Mouse (Mus musculus): ENCODE measurements around the gene Gm10337. TPM values are rescaled to one million over a fixed set of nuclear protein-coding genes. Genes with fewer than 3 reads are reported as not detected.

Gene Gm10337
- total RNA-seq, 1 experiment from 2014 or later: not detected

GRCm38 (mm10) chr15:102517631-102517975, 14.1 kb downstream of the Gm10337 start:
- DNase-seq: no peak

- DNase-seq: peak; percentile 99
Measured at GRCm38 (mm10) chr15:102517976-102518858, 14.7 kb downstream of the Gm10337 start, which contains the start of gene Tarbp2. Tarbp2 (plus strand) TSS chr15:102518192.

DNA sequence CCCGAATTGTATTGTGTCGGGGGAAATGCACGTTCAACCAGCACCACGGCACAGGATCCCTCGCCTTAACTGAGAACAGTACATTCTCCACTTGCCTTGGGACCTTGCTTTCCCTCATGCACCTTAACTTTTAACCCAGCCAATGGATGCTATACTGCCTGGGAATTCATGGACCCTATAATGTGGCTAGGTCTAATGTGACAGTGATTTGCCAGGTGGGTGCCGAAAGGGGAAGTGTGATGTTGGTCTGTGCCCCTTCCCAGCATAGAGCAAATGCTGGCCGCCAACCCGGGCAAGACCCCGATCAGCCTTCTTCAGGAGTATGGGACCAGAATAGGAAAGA, 15.3 kb downstream of the Gm10337 start:
- DNase-seq: no peak

- no peak for DNase-seq
Measured at GRCm38 (mm10) chr15:102519211-102520141, 16.0 kb downstream of the Gm10337 start.

GRCm38 (mm10) chr15:102520416-102520815, 16.9 kb downstream of the Gm10337 start:
- DNase-seq: no peak

GRCm38 (mm10) chr15:102521480-102521879, 18.0 kb downstream of the Gm10337 start:
- no peak for DNase-seq

DNA sequence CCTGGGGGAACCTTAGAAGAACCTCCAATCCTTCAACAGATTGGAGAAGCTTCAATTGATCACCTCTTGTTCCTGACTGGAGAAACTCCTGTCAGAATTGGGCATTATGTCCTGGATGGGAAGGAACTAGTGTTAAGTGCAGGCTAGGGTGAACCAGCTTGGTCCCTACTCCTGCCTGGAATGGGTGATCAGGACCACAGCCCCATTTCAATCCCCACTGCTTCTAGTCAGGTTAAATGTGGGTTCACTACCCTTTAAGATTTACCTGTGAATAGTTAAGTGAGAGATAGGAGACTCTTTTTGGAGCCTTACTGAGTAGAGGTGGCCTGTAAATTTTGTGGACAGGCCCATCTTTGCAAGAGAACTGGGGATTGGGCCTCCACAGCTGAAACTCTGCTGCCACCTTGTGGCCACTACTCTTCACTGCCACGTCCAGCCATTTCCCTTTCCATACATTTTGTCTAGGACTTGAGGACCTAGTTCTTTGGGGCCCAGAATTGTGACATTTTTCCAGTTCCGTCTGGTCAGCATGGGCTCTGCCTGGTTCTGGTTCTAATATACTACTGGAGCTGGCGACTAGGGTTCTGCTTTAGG, 21.5 kb downstream of the Gm10337 start, which contains the start of gene Npff:
Npff (minus strand) TSS at position 51 of the 594 bp plus-strand sequence.
- DNase-seq: peak; percentile 71

- DNase-seq: no peak
Measured at GRCm38 (mm10) chr15:102526111-102527002, 22.8 kb downstream of the Gm10337 start.

DNA sequence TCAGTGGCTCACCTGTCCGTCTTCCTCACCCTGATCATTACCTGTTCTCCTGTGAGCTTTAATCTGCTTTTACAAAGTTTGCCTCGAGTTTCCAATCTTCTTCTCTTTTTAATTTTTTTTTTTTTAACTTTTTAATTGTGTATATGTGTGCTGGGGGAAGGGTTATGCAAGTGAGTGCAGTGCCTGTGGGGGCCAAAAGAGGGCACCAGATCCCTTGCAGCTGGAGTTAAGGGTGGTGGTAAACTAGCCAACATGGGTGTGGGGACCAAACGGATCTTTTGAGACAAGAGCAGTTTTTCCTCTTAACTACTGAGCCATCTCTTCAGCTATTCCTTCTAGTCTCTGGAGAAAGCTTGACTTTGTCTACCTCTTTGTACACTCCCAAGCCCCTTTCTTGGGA, 24.4 kb downstream of the Gm10337 start:
- no peak for DNase-seq

DNA sequence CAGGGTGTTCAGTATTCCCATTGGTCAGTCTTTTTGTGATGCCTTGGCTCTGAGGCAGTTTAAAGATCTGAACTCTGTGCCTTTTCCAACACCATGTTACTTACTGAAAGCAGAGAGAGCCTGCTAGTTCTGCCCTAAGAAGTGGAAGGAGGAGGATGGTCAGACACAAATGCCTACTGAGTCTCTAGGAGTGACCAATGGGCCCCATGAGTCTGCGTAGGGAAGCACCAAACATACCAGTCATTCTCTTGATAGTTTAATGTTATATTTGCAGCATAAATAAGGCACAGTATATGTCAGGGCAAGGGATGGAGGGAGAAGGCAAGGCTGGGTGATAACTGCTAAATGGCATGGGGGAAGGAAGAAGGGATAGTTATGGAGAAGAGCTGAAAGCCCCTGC, 24.9 kb downstream of the Gm10337 start:
- no peak for DNase-seq

GRCm38 (mm10) chr15:102530566-102530965, 27.0 kb downstream of the Gm10337 start:
- DNase-seq: no peak

DNA sequence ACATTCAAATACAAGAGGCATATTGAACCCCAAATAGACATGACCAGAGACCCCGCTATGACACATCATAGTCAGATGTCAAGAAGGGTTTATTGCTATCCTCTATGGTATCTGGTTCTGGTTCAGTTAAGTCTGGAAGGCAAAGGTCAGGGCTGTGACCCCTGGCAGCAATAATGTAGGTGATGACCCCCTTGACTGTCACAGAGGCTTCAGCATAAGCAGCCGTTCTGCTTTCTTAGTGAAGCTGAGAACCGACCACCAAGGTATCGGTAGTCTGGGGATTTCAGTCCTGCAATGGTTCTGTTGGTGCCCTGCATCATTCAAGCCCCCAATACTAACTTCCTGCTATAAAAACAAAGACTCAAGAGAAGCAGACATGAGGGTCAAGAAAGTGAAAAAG, 28.1 kb downstream of the Gm10337 start:
- no peak for DNase-seq

GRCm38 (mm10) chr15:102532106-102532900, 28.8 kb downstream of the Gm10337 start:
- DNase-seq: no peak

GRCm38 (mm10) chr15:102533926-102534325, 30.4 kb downstream of the Gm10337 start:
- DNase-seq: no peak

- DNase-seq: no peak
Measured at GRCm38 (mm10) chr15:102544801-102545200, 41.3 kb downstream of the Gm10337 start.

- DNase-seq: no peak
Measured at GRCm38 (mm10) chr15:102546246-102546645, 42.7 kb downstream of the Gm10337 start.

GRCm38 (mm10) chr15:102546677-102547427, 43.3 kb downstream of the Gm10337 start:
- peak; percentile 54 for DNase-seq

DNA sequence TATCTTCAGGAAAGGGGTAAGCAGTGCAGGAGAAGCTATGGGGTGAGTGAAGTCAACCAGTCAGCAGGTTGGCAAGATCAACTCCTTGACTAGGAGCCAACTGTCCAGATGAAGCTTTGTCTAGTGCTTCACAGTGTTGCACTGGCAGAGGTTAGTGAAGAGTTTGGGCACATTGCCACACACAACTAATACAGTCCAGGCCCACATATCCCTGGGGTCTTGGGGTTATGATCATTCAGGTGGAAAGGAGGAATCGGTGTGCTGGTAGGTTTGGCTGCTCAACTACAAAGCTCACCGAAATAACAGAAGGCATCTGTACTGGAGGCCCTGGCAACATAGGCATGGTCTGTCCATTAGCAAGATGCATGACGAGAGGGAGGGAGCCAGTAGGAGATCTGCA, 44.0 kb downstream of the Gm10337 start:
- no peak for DNase-seq

DNA sequence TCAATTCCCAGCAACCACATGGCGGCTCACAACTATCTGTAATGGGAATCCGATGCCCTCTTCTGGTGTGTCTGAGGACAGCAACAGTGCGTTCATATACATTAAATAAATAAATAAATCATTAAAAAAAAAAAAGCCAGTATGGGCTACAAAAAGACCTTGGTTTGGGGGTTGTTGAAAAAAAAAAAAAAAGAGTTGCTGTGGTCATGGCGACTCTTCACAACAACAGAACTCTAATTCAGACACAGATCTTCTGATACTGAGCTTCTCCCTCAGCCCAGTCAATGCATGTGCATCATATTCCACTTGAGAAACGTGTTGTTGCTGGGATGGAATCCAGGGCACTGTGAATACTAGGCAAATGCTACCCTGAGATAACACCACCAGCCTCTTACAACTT, 49.1 kb downstream of the Gm10337 start:
- no peak for DNase-seq
